Mouse (Mus musculus): ENCODE results near the gene Gm6217.

- TF ChIP-seq CTCF (IDR thresholded peaks at IDR 0.05; ENCODE audit: extremely low read depth, insufficient read depth, low read length) (no peak), POLR2A (IDR thresholded peaks at IDR 0.05; ENCODE audit: extremely low read depth, insufficient read depth, low read length) (no peak)
These were observed 6.5 kb downstream of the Gm6217 start, which contains the start of gene A030014E15Rik for GRCm38 (mm10) chr1:82924650-82925049.
